Mouse (Mus musculus) hindbrain, embryonic 12.5 days (tissue): Measurements from ENCODE around the gene F3. TPM values are rescaled to one million over a fixed set of nuclear protein-coding genes. Genes with fewer than 3 reads are reported as not detected.

ENCODE experiments used
- ATAC-seq: fragments of 200-750 bp; cut with Nextera tagmentation; 2 replicates; pipeline ENCODE4 v1.8.0; 2017; ENCODE audit warnings: moderate TSS enrichment; ENCODE audit not compliant: low FRiP score
- H3K27ac ChIP-seq: fragments of 300-500 bp; sonication (generic); 2 replicates; pipeline ENCODE4 v1.5.1; 2016; ENCODE audit warnings: mild to moderate bottlenecking
- H3K27me3 ChIP-seq: fragments of 300-500 bp; sonication (generic); 2 replicates; pipeline ENCODE4 v1.6.1; 2016; ENCODE audit warnings: mild to moderate bottlenecking
- H3K36me3 ChIP-seq: fragments of 300-500 bp; sonication (generic); 2 replicates; pipeline ENCODE4 v1.6.1; 2016; ENCODE audit warnings: mild to moderate bottlenecking
- H3K4me1 ChIP-seq: fragments of 300-500 bp; sonication (generic); 2 replicates; pipeline ENCODE4 v1.6.1; 2016
- H3K4me2 ChIP-seq: fragments of 300-500 bp; sonication (generic); replicated peaks from 2 replicates; pipeline ENCODE4 v1.6.1; 2016; ENCODE audit warnings: mild to moderate bottlenecking
- H3K4me3 ChIP-seq: fragments of 300-500 bp; sonication (generic); 2 replicates; pipeline ENCODE4 v1.5.1; 2016; ENCODE audit warnings: mild to moderate bottlenecking
- H3K9ac ChIP-seq: fragments of 300-500 bp; sonication (generic); 2 replicates; pipeline ENCODE4 v1.6.1; 2016; ENCODE audit warnings: mild to moderate bottlenecking, moderate library complexity
- H3K9me3 ChIP-seq: fragments of 300-500 bp; sonication (generic); replicated peaks from 2 replicates; pipeline ENCODE4 v1.6.1; 2016; ENCODE audit warnings: mild to moderate bottlenecking
- WGBS: fragments of 180-500 bp; shearing (Covaris S2); methylation state at CpG from one replicate; pipeline ENCODE4 v1.1.7; 2016; 5-methylcytosine and 5-hydroxymethylcytosine counted together
- polyA plus RNA-seq: library from polyadenylated mRNA; unstranded; fragments of >200 nt; fragmentation: Nextera tagmentation; extraction: Ambion mirVana; gene quantifications from 2 replicates; pipeline ENCODE4 v1.2.1, GENCODE M21; 2016

The F3 gene
- polyA plus RNA-seq, 1 experiment from 2014 or later = 6.5 TPM

GRCm38 (mm10) chr3:121713151-121713701 lies 10.1 kb upstream of the F3 start:
- Histone ChIP-seq H3K27ac (no peak overlapping the region), H3K36me3 (no peaks in the 10 kb centered on the region), H3K4me2 (no peak overlapping the region), H3K4me3 (no peak overlapping the region), H3K4me1 (no peaks in the 10 kb centered on the region; the same call in 1 of the 2 replicates), H3K27me3 (no peaks in the 10 kb centered on the region), H3K9me3 (no peaks in the 10 kb centered on the region), H3K9ac (no peak overlapping the region)
- WGBS = 77% methylated on average over 17 of the region's 17 CpGs
- no peak for ATAC-seq

DNA sequence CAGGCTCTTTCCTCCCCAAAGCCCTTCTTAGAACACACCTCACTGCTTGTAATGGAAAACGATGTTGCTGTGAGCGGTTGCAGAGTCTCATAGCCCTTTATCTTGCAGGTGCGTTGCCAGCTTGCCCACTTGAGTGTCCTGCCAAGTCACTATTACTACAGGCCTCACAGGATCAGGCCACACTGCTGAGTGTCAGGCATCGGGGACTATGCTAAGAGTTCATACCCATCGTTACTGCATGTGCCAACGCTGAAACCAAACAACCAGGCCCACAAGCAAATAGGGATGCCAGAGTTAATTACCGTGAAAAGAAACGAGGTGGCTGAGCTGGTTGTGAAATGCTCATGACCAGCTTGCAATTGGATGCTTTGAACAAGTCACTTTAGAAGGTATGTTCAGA lies 9.5 kb upstream of the F3 start:
- H3K27ac ChIP-seq = no peak overlapping the region
- no peaks in the 10 kb centered on the region for H3K9me3 ChIP-seq
- H3K36me3 ChIP-seq = no peaks in the 10 kb centered on the region
- no peak overlapping the region for H3K9ac ChIP-seq
- WGBS = 75% methylated on average over 8 of the region's 8 CpGs
- H3K4me1 ChIP-seq = no peaks in the 10 kb centered on the region; the same call in 1 of the 2 replicates
- no peak overlapping the region for H3K4me2 ChIP-seq
- ATAC-seq = no peak
- no peak overlapping the region for H3K4me3 ChIP-seq
- 0 out of 2 replicates have a peak, but pooled peaks cover under 1% of the 10 kb centered on the region for H3K27me3 ChIP-seq

- H3K4me2 ChIP-seq = no peak overlapping the region
- H3K27me3 ChIP-seq = peaks cover 4% of the 10 kb centered on the region; the same call in 1 of the 2 replicates
- H3K27ac ChIP-seq = no peak overlapping the region
- no peaks in the 10 kb centered on the region; the same call in 1 of the 2 replicates for H3K4me1 ChIP-seq
- H3K36me3 ChIP-seq = no peaks in the 10 kb centered on the region
- H3K9ac ChIP-seq = no peak overlapping the region
- H3K4me3 ChIP-seq = no peak overlapping the region
- WGBS = 94% methylated on average over 2 of the region's 2 CpGs
- no peaks in the 10 kb centered on the region for H3K9me3 ChIP-seq
- ATAC-seq = no peak
These were observed 8.9 kb upstream of the F3 start for GRCm38 (mm10) chr3:121714461-121714860.

- ATAC-seq = no peak
- no peak overlapping the region for H3K9ac ChIP-seq
- peaks cover 4% of the 10 kb centered on the region; the same call in 1 of the 2 replicates for H3K27me3 ChIP-seq
- H3K27ac ChIP-seq = no peak overlapping the region
- no peaks in the 10 kb centered on the region for H3K9me3 ChIP-seq
- H3K36me3 ChIP-seq = no peaks in the 10 kb centered on the region
- H3K4me3 ChIP-seq = no peak overlapping the region
- no peaks in the 10 kb centered on the region; the same call in 1 of the 2 replicates for H3K4me1 ChIP-seq
- no peak overlapping the region for H3K4me2 ChIP-seq
These were observed 8.0 kb upstream of the F3 start for GRCm38 (mm10) chr3:121715336-121715735.

- H3K27me3 ChIP-seq = peaks cover 4% of the 10 kb centered on the region; the same call in 1 of the 2 replicates
- H3K27ac ChIP-seq = no peak overlapping the region
- 89% methylated on average over 6 of the region's 6 CpGs for WGBS
- H3K4me3 ChIP-seq = no peak overlapping the region
- no peaks in the 10 kb centered on the region for H3K9me3 ChIP-seq
- no peaks in the 10 kb centered on the region; the same call in 1 of the 2 replicates for H3K4me1 ChIP-seq
- H3K36me3 ChIP-seq = no peaks in the 10 kb centered on the region
- H3K4me2 ChIP-seq = no peak overlapping the region
- ATAC-seq = no peak
- no peak overlapping the region for H3K9ac ChIP-seq
These were observed 7.4 kb upstream of the F3 start for GRCm38 (mm10) chr3:121715741-121716459.

DNA sequence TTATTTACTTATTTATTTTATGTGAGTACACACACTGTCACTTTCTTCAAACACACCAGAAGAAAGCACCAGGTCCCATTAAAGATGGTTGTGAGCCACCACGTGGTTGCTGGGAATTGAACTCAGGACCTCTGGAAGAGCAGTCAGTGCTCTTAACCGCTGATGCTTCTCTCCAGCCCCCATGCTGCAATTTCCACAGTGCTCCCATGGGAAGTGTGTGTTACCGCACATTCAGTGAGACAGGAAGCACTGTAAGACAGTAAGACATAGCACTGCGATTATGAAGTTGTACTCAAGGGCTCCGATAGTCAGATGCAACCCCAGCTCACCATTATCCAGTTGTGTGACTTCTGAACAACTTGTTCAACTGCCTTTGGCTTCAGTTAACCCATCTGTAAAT lies 6.9 kb upstream of the F3 start:
- WGBS = 83% methylated on average over 5 of the region's 5 CpGs
- Histone ChIP-seq H3K4me1 (peaks cover 4% of the 10 kb centered on the region), H3K36me3 (no peaks in the 10 kb centered on the region), H3K9me3 (no peaks in the 10 kb centered on the region), H3K27me3 (peaks cover 6% of the 10 kb centered on the region; the same call in 1 of the 2 replicates), H3K9ac (no peak overlapping the region), H3K4me3 (no peak overlapping the region), H3K27ac (no peak overlapping the region), H3K4me2 (no peak overlapping the region)
- ATAC-seq = no peak

DNA sequence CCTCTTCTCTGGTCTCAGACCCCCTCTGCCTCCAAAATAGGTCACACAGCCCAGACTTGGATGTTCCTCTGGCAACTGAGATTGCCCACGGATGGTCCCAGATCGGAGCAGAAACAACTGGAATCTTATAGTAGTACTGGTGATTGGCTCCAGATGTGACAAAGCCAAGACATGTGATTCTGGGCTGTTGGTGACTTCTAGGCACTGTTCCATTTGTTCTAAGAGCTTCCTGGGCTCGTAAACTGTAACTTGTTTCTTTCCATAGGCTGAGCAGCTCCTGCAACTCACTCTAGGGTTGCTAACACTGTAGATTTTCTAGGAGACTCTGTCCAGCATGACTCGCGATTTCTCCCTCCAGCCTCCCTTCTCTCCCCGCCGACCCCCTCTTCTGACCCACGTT lies 4.7 kb upstream of the F3 start:
- peaks cover 20% of the 10 kb centered on the region for H3K4me1 ChIP-seq
- ATAC-seq = no peak

GRCm38 (mm10) chr3:121719701-121720100 lies 3.6 kb upstream of the F3 start:
- ATAC-seq = no peak
- H3K27me3 ChIP-seq = peaks cover 29% of the 10 kb centered on the region
- H3K4me1 ChIP-seq = peaks cover 26% of the 10 kb centered on the region
- H3K27ac ChIP-seq = no peak overlapping the region
- no peak overlapping the region for H3K4me2 ChIP-seq
- no peak overlapping the region for H3K9ac ChIP-seq
- H3K36me3 ChIP-seq = no peaks in the 10 kb centered on the region
- no peaks in the 10 kb centered on the region for H3K9me3 ChIP-seq
- 64% methylated on average over 3 of the region's 3 CpGs for WGBS
- H3K4me3 ChIP-seq = no peak overlapping the region

More for the DNA sequence above, 4.7 kb upstream of the F3 start:
- WGBS = 65% methylated on average over 8 of the region's 8 CpGs
- H3K9ac ChIP-seq = no peak overlapping the region
- H3K9me3 ChIP-seq = no peaks in the 10 kb centered on the region
- H3K27me3 ChIP-seq = peaks cover 20% of the 10 kb centered on the region
- no peaks in the 10 kb centered on the region for H3K36me3 ChIP-seq
- no peak overlapping the region for H3K27ac ChIP-seq
- H3K4me2 ChIP-seq = no peak overlapping the region
- no peak overlapping the region for H3K4me3 ChIP-seq

DNA sequence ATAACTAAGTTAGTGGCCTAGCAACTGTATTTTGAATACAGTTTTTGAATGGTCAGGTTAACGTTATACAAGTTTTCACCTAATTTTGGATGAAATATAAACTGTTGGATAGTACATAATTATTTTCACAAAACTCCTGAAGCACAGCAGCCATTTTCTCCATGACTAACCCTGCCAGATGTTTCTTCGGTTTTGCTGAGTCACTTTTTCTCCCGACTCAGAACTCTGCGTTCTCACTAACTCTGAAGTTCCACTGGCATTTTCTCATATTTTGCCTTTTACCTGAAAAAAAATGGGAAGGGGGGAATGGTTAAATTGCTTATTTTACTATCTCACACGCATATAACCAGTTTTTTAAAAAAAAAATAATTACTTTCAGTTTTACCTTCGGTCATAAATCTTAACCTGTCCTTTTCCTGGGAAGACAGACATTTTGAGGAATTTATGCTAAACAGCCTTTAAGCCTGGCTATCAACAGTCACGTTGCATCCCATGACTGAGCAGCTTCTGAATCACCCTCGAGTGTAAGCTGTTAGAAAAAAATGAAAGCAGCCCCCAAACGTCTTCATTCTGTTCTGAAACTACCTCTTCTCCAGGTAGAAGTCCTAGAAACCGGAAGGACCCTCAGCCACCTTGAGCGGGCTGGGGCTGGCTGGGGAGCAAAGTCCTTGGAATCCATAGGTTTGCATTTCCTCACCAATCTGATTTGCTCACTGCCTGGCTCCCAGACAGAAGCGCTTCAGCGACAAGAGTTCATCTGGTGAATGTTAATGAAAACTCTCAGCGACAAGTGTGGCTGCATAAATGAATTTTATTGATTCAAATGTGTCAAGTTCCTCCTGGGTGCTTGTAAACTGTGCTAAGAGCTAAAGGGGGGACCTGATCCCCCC lies 2.3 kb upstream of the F3 start:
- Histone ChIP-seq H3K4me3 (no peak overlapping the region), H3K4me1 (peaks cover 26% of the 10 kb centered on the region), H3K4me2 (no peak overlapping the region; the same call in 1 of the 2 replicates), H3K27me3 (peaks cover 31% of the 10 kb centered on the region), H3K27ac (no peak overlapping the region), H3K9me3 (no peaks in the 10 kb centered on the region), H3K36me3 (no peaks in the 10 kb centered on the region), H3K9ac (no peak overlapping the region)
- ATAC-seq = no peak; the same call in 1 of the 2 replicates
- WGBS = 49% methylated on average over 14 of the region's 14 CpGs

DNA sequence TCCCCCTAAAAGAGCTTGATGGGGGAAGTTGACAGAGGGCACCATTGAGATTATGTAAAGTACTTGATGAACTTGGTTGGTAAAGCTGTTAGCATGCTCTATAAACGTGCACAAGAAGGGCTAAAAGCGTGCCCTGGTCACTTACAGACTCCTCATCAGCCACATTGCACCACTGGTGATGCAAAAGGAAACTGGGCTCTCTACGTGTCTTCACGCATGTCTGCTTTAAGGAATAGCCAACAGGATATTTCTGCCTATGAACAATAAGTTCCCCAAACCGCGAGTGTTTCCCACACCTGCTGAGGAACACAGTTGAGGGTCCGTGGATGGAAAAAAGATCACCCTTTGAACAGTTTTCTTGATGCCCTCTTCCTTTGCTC lies 1.7 kb upstream of the F3 start:
- ATAC-seq = no peak; the same call in 1 of the 2 replicates
- Histone ChIP-seq H3K4me2 (no peak overlapping the region), H3K27me3 (peaks cover 31% of the 10 kb centered on the region), H3K4me3 (no peak overlapping the region), H3K4me1 (peaks cover 26% of the 10 kb centered on the region), H3K36me3 (no peaks in the 10 kb centered on the region), H3K9me3 (no peaks in the 10 kb centered on the region), H3K9ac (no peak overlapping the region), H3K27ac (no peak overlapping the region)
- 56% methylated on average over 7 of the region's 7 CpGs for WGBS

DNA sequence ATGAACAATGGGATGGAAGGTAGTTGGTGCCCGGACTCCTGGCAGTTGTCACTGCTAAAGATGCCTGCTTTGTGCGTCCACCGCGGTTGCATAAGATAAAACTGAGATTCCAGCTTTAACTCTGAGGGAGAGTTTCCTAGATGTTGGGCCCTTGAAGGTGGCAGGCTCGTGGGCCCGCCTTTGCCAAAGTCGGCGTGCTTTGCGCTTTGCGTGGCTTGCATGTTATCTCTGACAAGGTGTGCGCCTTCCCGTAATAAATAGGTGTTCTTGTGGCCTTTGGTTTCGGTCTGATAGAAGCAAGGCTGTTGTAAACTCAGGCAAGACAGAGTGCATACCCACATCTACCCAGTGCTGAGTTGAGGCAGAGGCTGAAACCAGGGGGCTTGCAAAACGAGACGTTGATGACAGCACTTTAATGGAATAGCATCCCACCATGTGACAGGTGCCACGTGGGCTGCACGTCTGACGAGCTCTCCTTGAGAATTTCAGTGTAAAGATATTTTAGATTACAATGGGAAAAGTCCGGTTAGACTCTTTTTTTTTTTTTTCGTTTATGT lies 709 bp downstream of the F3 start:
- H3K27me3 ChIP-seq = peaks cover 28% of the 10 kb centered on the region
- H3K9ac ChIP-seq = peak overlapping the region; percentile 67
- peaks cover 26% of the 10 kb centered on the region for H3K4me1 ChIP-seq
- peak overlapping the region; percentile 64 for H3K4me3 ChIP-seq
- no peaks in the 10 kb centered on the region for H3K9me3 ChIP-seq
- no peak for ATAC-seq
- H3K4me2 ChIP-seq = peak overlapping the region; percentile 67
- H3K27ac ChIP-seq = no peak overlapping the region
- 6% methylated on average over 20 of the region's 20 CpGs for WGBS
- no peaks in the 10 kb centered on the region for H3K36me3 ChIP-seq

DNA sequence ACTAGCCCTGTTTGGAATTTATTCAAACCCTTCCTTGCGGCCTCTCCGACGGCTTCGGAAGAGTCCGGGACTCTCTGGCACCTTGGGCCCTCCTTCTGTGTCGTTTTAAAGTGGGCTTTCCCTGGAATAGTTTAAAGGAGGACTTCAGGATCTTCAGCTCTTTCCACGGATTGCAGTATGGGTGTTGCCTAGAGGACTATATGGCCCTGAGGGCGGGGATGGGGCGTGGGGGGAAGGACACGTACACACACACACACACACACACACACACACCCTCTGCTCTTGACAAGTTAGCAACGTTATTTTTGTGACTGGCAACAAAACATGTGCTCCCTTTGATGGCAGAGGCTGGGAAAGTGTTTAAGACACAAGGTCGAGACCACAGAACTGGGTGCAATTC lies 1.2 kb downstream of the F3 start:
- no peak overlapping the region for H3K9ac ChIP-seq

More for the DNA sequence above, 1.2 kb downstream of the F3 start:
- peak overlapping the region; percentile 67 for H3K4me2 ChIP-seq
- no peak overlapping the region for H3K27ac ChIP-seq
- no peak for ATAC-seq
- no peaks in the 10 kb centered on the region for H3K36me3 ChIP-seq
- peak overlapping the region; percentile 64; the same call in 1 of the 2 replicates for H3K4me3 ChIP-seq
- 38% methylated on average over 12 of the region's 12 CpGs for WGBS
- H3K9me3 ChIP-seq = no peaks in the 10 kb centered on the region
- H3K4me1 ChIP-seq = peaks cover 26% of the 10 kb centered on the region
- H3K27me3 ChIP-seq = peaks cover 27% of the 10 kb centered on the region
